Mouse (Mus musculus) lung, postnatal 0 days (tissue): ENCODE data around the gene Mmel1. TPM values are rescaled to one million over a fixed set of nuclear protein-coding genes. Genes with fewer than 3 reads are reported as not detected.

ENCODE experiments used
- ATAC-seq: fragments of 200-750 bp; cut with Nextera tagmentation; 2 replicates; pipeline ENCODE4 v1.8.0; 2017; ENCODE audit warnings: moderate library complexity
- DNase-seq: peaks from one replicate; pipeline ENCODE4 v3.0.0-alpha.2; 2016; ENCODE audit warnings: low spot score
- H3K27ac ChIP-seq: fragments of 300-500 bp; sonication (generic); 2 replicates; pipeline ENCODE4 v1.5.1; 2014; ENCODE audit warnings: antibody characterized with exemption, mild to moderate bottlenecking, low read length, mixed read lengths
- H3K27me3 ChIP-seq: fragments of 300-500 bp; sonication (generic); replicated peaks from 2 replicates; pipeline ENCODE4 v1.6.1; 2014; ENCODE audit warnings: low read length, mixed read lengths; ENCODE audit not compliant: insufficient read depth
- H3K36me3 ChIP-seq: fragments of 300-500 bp; sonication (generic); 2 replicates; pipeline ENCODE4 v1.6.1; 2014; ENCODE audit warnings: low read length, mixed read lengths; ENCODE audit not compliant: insufficient read depth
- H3K4me1 ChIP-seq: fragments of 300-500 bp; sonication (generic); 2 replicates; pipeline ENCODE4 v1.6.1; 2014; ENCODE audit warnings: antibody characterized with exemption, low read depth, low read length, mixed read lengths; ENCODE audit not compliant: insufficient read depth
- H3K4me2 ChIP-seq: fragments of 300-500 bp; sonication (generic); replicated peaks from 2 replicates; pipeline ENCODE4 v1.6.1; 2014; ENCODE audit warnings: low read depth, mild to moderate bottlenecking, low read length, moderate library complexity, mixed read lengths
- H3K4me3 ChIP-seq: fragments of 300-500 bp; sonication (generic); 2 replicates; pipeline ENCODE4 v1.5.1; 2014; ENCODE audit warnings: low read depth, low read length
- H3K9ac ChIP-seq: fragments of 300-500 bp; sonication (generic); replicated peaks from 2 replicates; pipeline ENCODE4 v1.6.1; 2014; ENCODE audit warnings: low read depth, mild to moderate bottlenecking
- H3K9me3 ChIP-seq: fragments of 300-500 bp; sonication (generic); 2 replicates; pipeline ENCODE4 v1.6.1; 2016; ENCODE audit warnings: low read length, mixed read lengths
- CTCF ChIP-seq: IDR thresholded peaks from 2 replicates; pipeline ENCODE4 v1.5.1; 2016; ENCODE audit warnings: antibody characterized with exemption, mild to moderate bottlenecking
- EP300 ChIP-seq: IDR thresholded peaks from 2 replicates; pipeline ENCODE4 v1.6.1; 2016; ENCODE audit warnings: antibody characterized with exemption, mild to moderate bottlenecking, control low read depth
- WGBS: fragments of 180-500 bp; shearing (Covaris S2); extraction: QIAGEN DNeasy Blood & Tissue Kit; methylation state at CpG from one replicate; pipeline ENCODE4 v1.1.7; 2014; 5-methylcytosine and 5-hydroxymethylcytosine counted together
- polyA plus RNA-seq: library from polyadenylated mRNA; unstranded; fragments of >200 nt; fragmentation: Nextera tagmentation; extraction: Ambion mirVana; gene quantifications from 2 replicates; pipeline ENCODE4 v1.2.1, GENCODE M21; 2015

Mmel1 gene
- polyA plus RNA-seq, 1 experiment from 2014 or later, result 0.06 TPM

GRCm38 (mm10) chr4:154916662-154917061 lies 47.3 kb downstream of the Mmel1 start:
- H3K36me3 ChIP-seq, result no peaks in the 10 kb centered on the region
- H3K9me3 ChIP-seq, result no peaks in the 10 kb centered on the region; the same call in 1 of the 2 replicates
- DNase-seq (no peak), ATAC-seq (no peak)
- no peaks in the 10 kb centered on the region for H3K4me1 ChIP-seq
- no peak overlapping the region for H3K4me3 ChIP-seq
- 73% methylated on average over 4 of the region's 4 CpGs for WGBS
- H3K4me2 ChIP-seq, result no peak overlapping the region
- TF ChIP-seq CTCF (no peak), EP300 (no peak)
- no peaks in the 10 kb centered on the region for H3K27me3 ChIP-seq
- no peak overlapping the region for H3K9ac ChIP-seq
- H3K27ac ChIP-seq, result no peak overlapping the region

DNA sequence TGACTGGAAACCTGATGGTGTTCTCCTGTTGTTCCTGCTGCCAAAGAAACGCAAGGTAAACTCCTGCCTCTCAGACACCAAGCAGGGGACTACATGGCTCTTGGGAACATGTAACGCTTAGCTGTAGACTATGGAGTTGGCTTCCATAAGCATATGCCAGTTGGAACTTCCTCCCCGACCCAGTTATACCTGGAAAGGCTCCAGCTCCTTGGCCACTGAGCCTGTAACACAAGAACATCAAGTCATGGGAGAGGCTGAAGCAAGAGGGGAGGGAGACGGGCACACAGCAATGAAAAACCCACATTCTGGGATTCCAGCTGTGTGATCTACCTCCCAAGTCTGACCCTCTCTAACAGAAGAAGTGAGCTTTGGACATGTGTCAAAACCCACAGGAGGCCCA lies 52.9 kb downstream of the Mmel1 start:
- Histone ChIP-seq H3K4me1 (peaks cover 2% of the 10 kb centered on the region; the same call in 1 of the 2 replicates), H3K27ac (no peak overlapping the region), H3K4me2 (no peak overlapping the region), H3K9me3 (no peaks in the 10 kb centered on the region; the same call in 1 of the 2 replicates), H3K36me3 (0 out of 2 replicates have a peak, but pooled peaks cover 4% of the 10 kb centered on the region), H3K4me3 (no peak overlapping the region), H3K9ac (no peak overlapping the region), H3K27me3 (no peaks in the 10 kb centered on the region)
- no peak for TF ChIP-seq EP300
- ATAC-seq (no peak), DNase-seq (no peak)
- WGBS, result 61% methylated on average over 4 of the region's 4 CpGs

GRCm38 (mm10) chr4:154922931-154923330 lies 53.5 kb downstream of the Mmel1 start:
- TF ChIP-seq CTCF, result no peak
- no peak for TF ChIP-seq EP300
- DNase-seq (no peak), ATAC-seq (no peak)
- Histone ChIP-seq H3K36me3 (0 out of 2 replicates have a peak, but pooled peaks cover 4% of the 10 kb centered on the region), H3K9me3 (no peaks in the 10 kb centered on the region), H3K4me2 (no peak overlapping the region), H3K27me3 (no peaks in the 10 kb centered on the region), H3K4me1 (peaks cover 8% of the 10 kb centered on the region; the same call in 1 of the 2 replicates), H3K9ac (no peak overlapping the region), H3K27ac (no peak overlapping the region), H3K4me3 (no peak overlapping the region)
- WGBS, result 80% methylated on average over 5 of the region's 5 CpGs

- DNase-seq, result no peak
- Histone ChIP-seq H3K36me3 (0 out of 2 replicates have a peak, but pooled peaks cover 4% of the 10 kb centered on the region), H3K9ac (no peak overlapping the region), H3K4me2 (no peak overlapping the region), H3K4me1 (peaks cover 14% of the 10 kb centered on the region; the same call in 1 of the 2 replicates), H3K27ac (no peak overlapping the region), H3K27me3 (no peaks in the 10 kb centered on the region), H3K4me3 (no peak overlapping the region), H3K9me3 (no peaks in the 10 kb centered on the region)
- no peak for ATAC-seq
- TF ChIP-seq EP300 (no peak), CTCF (peak; percentile 62)
- 52% methylated on average over 4 of the region's 4 CpGs for WGBS
These were observed 56.0 kb downstream of the Mmel1 start for GRCm38 (mm10) chr4:154925413-154925812.

DNA sequence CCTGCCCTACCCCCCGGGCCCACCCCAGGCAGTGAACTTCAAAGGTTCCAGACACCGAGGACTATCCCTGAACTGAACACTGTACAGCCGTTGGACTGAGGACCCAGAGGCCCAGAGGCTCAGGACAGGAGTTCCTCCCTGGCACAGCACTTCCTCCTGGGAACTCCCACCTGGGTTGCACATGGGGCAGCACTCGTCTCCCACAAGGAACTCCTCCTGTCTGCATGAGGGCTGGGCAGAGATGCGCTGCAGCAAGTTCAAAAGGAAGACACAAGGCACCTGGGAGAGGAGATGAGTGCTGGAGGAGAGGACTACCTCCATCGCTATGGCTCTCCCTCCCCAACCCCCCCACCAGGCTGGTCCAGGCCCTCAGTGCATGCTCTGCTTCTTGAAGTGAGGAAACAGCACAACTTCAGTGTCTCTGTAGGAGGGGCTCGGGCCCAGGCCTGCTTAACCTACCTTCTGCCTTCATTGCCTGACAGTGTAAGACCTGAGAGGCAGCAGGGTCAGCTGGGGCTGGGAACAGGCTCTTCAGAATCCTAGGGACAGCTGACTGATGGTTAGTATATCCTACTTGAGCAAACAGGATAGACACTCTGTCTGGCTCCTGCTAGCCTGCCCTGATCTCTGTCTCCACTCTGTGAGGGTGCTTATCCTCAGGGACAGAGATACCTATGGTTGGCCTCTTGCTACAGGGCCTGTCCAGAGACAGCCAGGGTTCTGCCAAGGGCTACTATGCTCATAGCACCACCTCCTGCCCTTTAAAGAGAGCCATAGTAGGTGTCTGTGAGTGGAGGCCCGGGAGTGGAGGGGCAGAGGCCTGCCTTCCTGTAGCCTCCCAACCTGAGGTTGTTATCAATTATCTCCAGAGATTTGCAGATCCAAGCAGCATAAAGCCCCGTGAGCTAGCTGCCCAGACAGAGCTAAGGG lies 57.8 kb downstream of the Mmel1 start:
- DNase-seq (no peak), ATAC-seq (peak; percentile 18)

DNA sequence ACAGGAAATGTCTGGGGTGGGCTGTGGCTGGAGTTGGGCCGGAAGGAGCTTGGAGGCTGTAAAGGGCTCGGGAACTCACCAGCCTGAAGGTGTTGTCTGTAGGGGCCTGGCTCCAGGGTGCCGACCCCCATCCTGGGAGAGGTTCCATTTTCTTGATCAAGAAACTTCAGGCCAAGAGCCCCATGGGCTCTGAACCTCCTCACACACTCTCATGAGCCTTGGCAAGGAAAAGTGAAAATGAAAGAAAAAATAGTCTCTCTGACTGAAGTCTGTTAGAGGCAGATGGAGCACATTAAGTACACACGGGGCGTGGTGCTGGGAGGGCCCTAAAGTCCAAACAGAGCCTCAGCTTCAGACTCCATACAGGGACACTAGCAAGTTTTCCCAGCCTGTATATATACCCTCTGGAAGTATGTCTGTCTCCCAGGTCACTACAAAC lies 58.5 kb downstream of the Mmel1 start:
- peak; percentile 82 for ATAC-seq
- WGBS, result 13% methylated on average over 5 of the region's 5 CpGs
- DNase-seq, result peak; percentile 88

More for the DNA sequence above, 57.8 kb downstream of the Mmel1 start:
- Histone ChIP-seq H3K4me2 (peak overlapping the region; percentile 60), H3K9me3 (no peaks in the 10 kb centered on the region), H3K27ac (peak overlapping the region; percentile 85), H3K4me1 (peaks cover 14% of the 10 kb centered on the region; the same call in 1 of the 2 replicates), H3K36me3 (0 out of 2 replicates have a peak, but pooled peaks cover 4% of the 10 kb centered on the region), H3K9ac (peak overlapping the region; percentile 48), H3K27me3 (no peaks in the 10 kb centered on the region), H3K4me3 (peak overlapping the region; percentile 40)
- 50% methylated on average over 9 of the region's 9 CpGs for WGBS
- TF ChIP-seq EP300, result no peak
- no peak for TF ChIP-seq CTCF

More for the DNA sequence above, 58.5 kb downstream of the Mmel1 start:
- Histone ChIP-seq H3K27me3 (no peaks in the 10 kb centered on the region), H3K4me3 (peak overlapping the region; percentile 40), H3K4me1 (peaks cover 14% of the 10 kb centered on the region; the same call in 1 of the 2 replicates), H3K4me2 (peak overlapping the region; percentile 60), H3K9ac (peak overlapping the region; percentile 48), H3K36me3 (0 out of 2 replicates have a peak, but pooled peaks cover 4% of the 10 kb centered on the region), H3K9me3 (no peaks in the 10 kb centered on the region), H3K27ac (peak overlapping the region; percentile 85)
- no peak for TF ChIP-seq CTCF
- no peak for TF ChIP-seq EP300
